ENCODE assay signal across 11 mouse cellular contexts in the genomic region with DNA sequence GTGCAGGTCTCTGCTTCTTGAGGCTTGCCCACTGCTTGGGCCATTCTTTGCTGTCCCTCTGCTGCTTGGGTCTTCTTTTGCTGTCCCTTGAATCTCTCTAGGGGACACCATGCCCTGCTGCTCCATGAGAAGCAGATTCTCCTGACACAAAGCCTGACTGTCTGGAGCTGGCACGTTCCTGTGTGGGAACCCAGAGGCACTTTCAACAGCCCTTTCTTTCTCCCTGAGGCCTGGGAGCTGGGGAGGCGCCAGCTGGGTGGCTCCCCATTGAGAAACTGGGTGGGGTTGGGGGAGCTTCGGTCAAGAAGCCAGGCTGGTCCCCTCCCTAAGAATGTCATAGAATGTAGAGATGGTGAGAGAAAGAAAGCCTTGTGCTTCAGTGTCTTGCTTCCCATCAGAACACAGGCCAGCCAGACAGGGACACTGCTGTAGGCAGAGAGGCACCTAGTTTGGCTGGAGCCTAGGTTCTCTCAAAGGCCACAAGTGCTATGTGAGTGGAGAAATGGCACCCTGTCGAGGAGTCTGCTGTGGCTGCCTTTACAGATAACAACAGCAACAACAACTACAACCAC.
DNase-seq lines count a peak whose midpoint lies in the region; ATAC-seq and TF ChIP-seq lines count a peak whose summit lies in the region.
"Had no signal": no experiment of that assay in that cellular context is flagged by ENCODE, and none has a peak within 500 bp of the region (broad histone marks: within the 10 kb centered on the region; RNA-seq: fewer than 3 reads in every experiment).

No protein-coding gene starts in this region.

- no peaks in the 10 kb centered on the region for H3K36me3 ChIP-seq in hindbrain, embryonic 15.5 days
- no peaks in the 10 kb centered on the region for H3K36me3 ChIP-seq in hindbrain, embryonic 11.5 days (ENCODE audit: control insufficient read depth, insufficient read depth, low read length)
- H3K36me3 ChIP-seq: G1E had no signal

- H3K4me3 ChIP-seq in hindbrain, embryonic 15.5 days = no peak overlapping the region
- no peak overlapping the region for H3K4me3 ChIP-seq in hindbrain, embryonic 11.5 days (ENCODE audit: low read depth, low read length)
- H3K4me3 ChIP-seq in olfactory bulb, adult 2 months (ENCODE audit: insufficient read depth, low read depth, low read length) = no peak overlapping the region

- ATAC-seq in hindbrain, embryonic 15.5 days (ENCODE audit: low FRiP score, low read depth) = peak; percentile 79
- no peak for ATAC-seq in hindbrain, embryonic 11.5 days (ENCODE audit: low FRiP score)

- H3K4me1 ChIP-seq in hindbrain, embryonic 15.5 days (replicated peaks) = peaks cover 9% of the 10 kb centered on the region; the same call in 1 of the 2 replicates
- H3K4me1 ChIP-seq in hindbrain, embryonic 11.5 days (replicated peaks; ENCODE audit: control insufficient read depth, insufficient read depth, low read length) = no peaks in the 10 kb centered on the region
- H3K4me1 ChIP-seq in olfactory bulb, adult 2 months (ENCODE audit: control insufficient read depth, insufficient read depth, low read length) = peaks cover 6% of the 10 kb centered on the region; the same call in 1 of the 2 replicates

- TF ChIP-seq POLR2A in olfactory bulb, adult 2 months (IDR thresholded peaks at IDR 0.05; ENCODE audit: insufficient read depth, low read depth, low read length) = no peak

- H3K4me2 ChIP-seq in hindbrain, embryonic 15.5 days = no peak overlapping the region
- H3K4me2 ChIP-seq in hindbrain, embryonic 11.5 days (replicated peaks; ENCODE audit: low read depth, low read length) = no peak overlapping the region

- peak; percentile 10 for DNase-seq in cerebellum, adult 9-10 months
- DNase-seq in cerebellum, adult 8-10 months = no peak
- DNase-seq in hindbrain, embryonic 11.5 days (ENCODE audit: low spot score) = no peak
- DNase-seq in right cerebral cortex, postnatal 10 days (ENCODE audit: low spot score in 2 of 2) = peak; percentile 60 to 68
- DNase-seq in right cerebral cortex, adult 2 months (ENCODE audit: low spot score in 2 of 2) = no peak
- no peak for DNase-seq in natural killer cell, adult 2 months (ENCODE audit: low spot score in 2 of 2)
- DNase-seq: gastrocnemius, postnatal 36 days; thymus, postnatal 25 days had no signal

- no peak overlapping the region for H3K9ac ChIP-seq in hindbrain, embryonic 15.5 days
- no peak overlapping the region for H3K9ac ChIP-seq in hindbrain, embryonic 11.5 days (ENCODE audit: low read depth, low read length)

- no peaks in the 10 kb centered on the region for H3K9me3 ChIP-seq in hindbrain, embryonic 15.5 days
- H3K9me3 ChIP-seq in hindbrain, embryonic 11.5 days (ENCODE audit: control insufficient read depth, low read length) = no peaks in the 10 kb centered on the region
- H3K9me3 ChIP-seq: G1E had no signal

- TF ChIP-seq CTCF in olfactory bulb, adult 2 months (IDR thresholded peaks at IDR 0.05; ENCODE audit: insufficient read depth, low read depth, low read length) = no peak

- H3K27me3 ChIP-seq in hindbrain, embryonic 15.5 days = no peaks in the 10 kb centered on the region
- H3K27me3 ChIP-seq in hindbrain, embryonic 11.5 days (ENCODE audit: control insufficient read depth, insufficient read depth, low read length) = no peaks in the 10 kb centered on the region

- H3K27ac ChIP-seq in hindbrain, embryonic 15.5 days (replicated peaks) = peak overlapping the region; percentile 35
- no peak overlapping the region for H3K27ac ChIP-seq in hindbrain, embryonic 11.5 days (ENCODE audit: low read depth, low read length)
- H3K27ac ChIP-seq in olfactory bulb, adult 2 months (ENCODE audit: insufficient read depth, low read depth, low read length) = 0 out of 2 replicates have a peak overlapping the region, but pooled peaks have one; percentile 47

- WGBS in hindbrain, embryonic 15.5 days = 48% methylated on average over 4 of the region's 4 CpGs
- 53% methylated on average over 4 of the region's 4 CpGs for WGBS in hindbrain, embryonic 11.5 days
- 45% methylated on average over 4 of the region's 4 CpGs for WGBS in olfactory bulb, adult 2 months

Comparison
In these comparisons a context has a peak if more than half of its experiments do, and no peak if none do; other contexts are left out.
1. DNase-seq: peak in cerebellum, adult 9-10 months (single experiment) and right cerebral cortex, postnatal 10 days (2 of 2); none in cerebellum, adult 8-10 months (single experiment), hindbrain, embryonic 11.5 days (single experiment), right cerebral cortex, adult 2 months (0 of 2) and natural killer cell, adult 2 months (0 of 2).